ENCODE assay signal across 9 mouse cellular contexts in the genomic region with DNA sequence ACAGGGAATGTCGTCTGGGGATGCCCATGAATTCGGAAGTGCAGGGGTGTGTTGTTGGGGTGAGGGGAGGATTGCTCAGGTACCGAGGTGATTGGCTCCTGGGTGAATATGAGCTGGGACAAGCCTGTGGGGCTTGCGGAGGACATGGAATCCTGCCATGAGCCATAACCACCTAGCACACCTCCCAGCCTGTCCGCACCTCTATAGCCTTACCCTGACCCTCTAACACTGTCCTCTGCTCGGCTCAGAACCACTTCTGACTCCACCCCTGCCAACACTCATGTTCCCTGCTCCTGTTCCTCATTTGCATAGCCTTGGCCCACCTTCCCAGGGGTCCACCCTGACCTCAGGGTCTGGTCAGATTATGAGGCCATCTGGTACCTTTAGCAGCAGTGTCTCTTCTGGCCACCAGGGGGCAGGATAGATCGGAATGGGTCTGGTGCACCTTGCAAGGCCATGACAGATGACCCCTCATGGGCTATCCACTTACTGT. TPM values are rescaled to one million over a fixed set of nuclear protein-coding genes. Genes with fewer than 3 reads are reported as not detected.
DNase-seq lines count a peak whose midpoint lies in the region; ATAC-seq and TF ChIP-seq lines count a peak whose summit lies in the region.
"Had no signal": no experiment of that assay in that cellular context is flagged by ENCODE, and none has a peak within 500 bp of the region (broad histone marks: within the 10 kb centered on the region; RNA-seq: fewer than 3 reads in every experiment).

No protein-coding gene starts in this region.

- H3K36me3 ChIP-seq in kidney, adult 2 months (ENCODE audit: control insufficient read depth, insufficient read depth, low read length): no peaks in the 10 kb centered on the region
- no peaks in the 10 kb centered on the region for H3K36me3 ChIP-seq in kidney, embryonic 16.5 days (ENCODE audit: insufficient read depth, low read length)
- H3K36me3 ChIP-seq in neural tube, embryonic 13.5 days: no peaks in the 10 kb centered on the region
- H3K36me3 ChIP-seq in forebrain, embryonic 13.5 days (ENCODE audit: poor library complexity, severe bottlenecking): no peaks in the 10 kb centered on the region
- H3K36me3 ChIP-seq: midbrain, embryonic 12.5 days had no signal

- no peak overlapping the region for H3K4me2 ChIP-seq in kidney, embryonic 16.5 days (replicated peaks; ENCODE audit: low read depth, low read length)
- peak overlapping the region; percentile 74; the same call in 1 of the 2 replicates for H3K4me2 ChIP-seq in neural tube, embryonic 13.5 days
- H3K4me2 ChIP-seq in forebrain, embryonic 13.5 days: no peak overlapping the region

- peak overlapping the region; percentile 14; the same call in 1 of the 2 replicates for H3K27ac ChIP-seq in kidney, adult 2 months (ENCODE audit: insufficient read depth, low read depth, low read length)
- H3K27ac ChIP-seq in kidney, embryonic 16.5 days (ENCODE audit: low read length): no peak overlapping the region
- H3K27ac ChIP-seq in neural tube, embryonic 13.5 days (replicated peaks): no peak overlapping the region
- H3K27ac ChIP-seq in forebrain, embryonic 13.5 days: no peak overlapping the region
- H3K27ac ChIP-seq: midbrain, embryonic 12.5 days had no signal

- no peaks in the 10 kb centered on the region for H3K9me3 ChIP-seq in kidney, embryonic 16.5 days (ENCODE audit: low read length)
- H3K9me3 ChIP-seq in neural tube, embryonic 13.5 days: no peaks in the 10 kb centered on the region
- H3K9me3 ChIP-seq in forebrain, embryonic 13.5 days (replicated peaks): no peaks in the 10 kb centered on the region
- H3K9me3 ChIP-seq: midbrain, embryonic 12.5 days had no signal

- no peak overlapping the region; the same call in 1 of the 2 replicates for H3K4me3 ChIP-seq in kidney, adult 2 months (ENCODE audit: insufficient read depth, low read depth, low read length)
- H3K4me3 ChIP-seq in kidney, embryonic 16.5 days (ENCODE audit: low read length): no peak overlapping the region
- H3K4me3 ChIP-seq in neural tube, embryonic 13.5 days: no peak overlapping the region
- no peak overlapping the region for H3K4me3 ChIP-seq in forebrain, embryonic 13.5 days
- H3K4me3 ChIP-seq: midbrain, embryonic 12.5 days had no signal

- intact Hi-C loops in left cerebral cortex, postnatal 36 days (cut with DNase I): no loop called here

- ATAC-seq in kidney, embryonic 16.5 days (ENCODE audit: low FRiP score, low TSS enrichment): no peak
- no peak for ATAC-seq in neural tube, embryonic 13.5 days (ENCODE audit: low read depth)
- ATAC-seq in forebrain, embryonic 13.5 days: no peak

- no peak for TF ChIP-seq POLR2A in kidney, adult 2 months (IDR thresholded peaks at IDR 0.05; ENCODE audit: low read depth, low read length)

- peak; percentile 81 for DNase-seq in kidney, adult 2 months
- DNase-seq in NIH3T3 (ENCODE audit: low read depth): peak; percentile 29
- DNase-seq in cerebellum, postnatal 25 days: peak; percentile 71 to 77
- peak; percentile 73 for DNase-seq in kidney, postnatal 10 days
- DNase-seq in left cerebral cortex, postnatal 36 days (ENCODE audit: low spot score in 2 of 2): no peak

- WGBS in kidney, adult 2 months: 36% methylated on average over 7 of the region's 7 CpGs
- WGBS in kidney, embryonic 16.5 days: 43% methylated on average over 7 of the region's 7 CpGs
- WGBS in neural tube, embryonic 13.5 days: 50% methylated on average over 7 of the region's 7 CpGs
- WGBS in forebrain, embryonic 13.5 days: 45% methylated on average over 7 of the region's 7 CpGs

- H3K4me1 ChIP-seq in kidney, adult 2 months (ENCODE audit: control insufficient read depth, insufficient read depth, low read length): peaks cover 5% of the 10 kb centered on the region; the same call in 1 of the 2 replicates
- peaks cover 6% of the 10 kb centered on the region for H3K4me1 ChIP-seq in kidney, embryonic 16.5 days (ENCODE audit: insufficient read depth, low read length)
- peaks cover 49% of the 10 kb centered on the region for H3K4me1 ChIP-seq in neural tube, embryonic 13.5 days (replicated peaks)
- H3K4me1 ChIP-seq in forebrain, embryonic 13.5 days: peaks cover 35% of the 10 kb centered on the region

- H3K9ac ChIP-seq in kidney, embryonic 16.5 days (replicated peaks; ENCODE audit: low read length): no peak overlapping the region
- no peak overlapping the region; the same call in 1 of the 2 replicates for H3K9ac ChIP-seq in neural tube, embryonic 13.5 days
- no peak overlapping the region for H3K9ac ChIP-seq in forebrain, embryonic 13.5 days
- H3K9ac ChIP-seq: midbrain, embryonic 12.5 days had no signal

- H3K27me3 ChIP-seq in kidney, adult 2 months (replicated peaks; ENCODE audit: control insufficient read depth, insufficient read depth, low read length): no peaks in the 10 kb centered on the region
- peaks cover 28% of the 10 kb centered on the region for H3K27me3 ChIP-seq in kidney, embryonic 16.5 days (ENCODE audit: insufficient read depth, low read length)
- H3K27me3 ChIP-seq in neural tube, embryonic 13.5 days: peaks cover 38% of the 10 kb centered on the region
- H3K27me3 ChIP-seq in forebrain, embryonic 13.5 days: peaks cover 37% of the 10 kb centered on the region

- peak; percentile 92 for TF ChIP-seq CTCF in kidney, adult 2 months (conservative IDR thresholded peaks at IDR 0.05; ENCODE audit: insufficient read depth, insufficient read length, low read depth, low read length)

RNA-seq across cellular contexts. Expression of a gene that starts 18.5 kb away (rescaled TPM):
- 213 and 248 TPM in 2 replicates for polyA plus RNA-seq in kidney, adult 2 months (2012; rRNA removed)
- 22.0 and 31.7 TPM in 2 replicates for polyA plus RNA-seq in kidney, embryonic 16.5 days (2015; fragmentation: Nextera tagmentation; extraction: Ambion mirVana)
- 39.5 and 51.2 TPM in 2 replicates for polyA plus RNA-seq in neural tube, embryonic 13.5 days (2015; fragmentation: Nextera tagmentation; extraction: Ambion mirVana)
- total RNA-seq in left cerebral cortex, postnatal 36 days (2021): 100 to 1,000 TPM; 311 to 333 TPM
- 11.8 and 16.5 TPM in 2 replicates for polyA plus RNA-seq in forebrain, embryonic 13.5 days (2015; fragmentation: Nextera tagmentation; extraction: Ambion mirVana)

Comparison
In these comparisons a context has a peak if more than half of its experiments do, and no peak if none do; other contexts are left out.
1. DNase-seq: peak in kidney, adult 2 months (single experiment), NIH3T3 (single experiment), cerebellum, postnatal 25 days (2 of 2) and kidney, postnatal 10 days (single experiment); none in left cerebral cortex, postnatal 36 days (0 of 2).